Mouse (Mus musculus) embryonic facial prominence, embryonic 14.5 days (tissue): ENCODE data around the gene Aagab. TPM values are rescaled to one million over a fixed set of nuclear protein-coding genes. Genes with fewer than 3 reads are reported as not detected.
A peak's percentile ranks its signal among the peaks of the same experiment; 100 is the strongest.

Experiments
- ATAC-seq: fragments of 200-750 bp; cut with Nextera tagmentation; 2 replicates; pipeline ENCODE4 v1.8.0; 2017; ENCODE audit warnings: low read depth, moderate number of reproducible peaks, moderate TSS enrichment
- DNase-seq: peaks from one replicate; pipeline ENCODE4 v3.0.0-alpha.2; 2015; ENCODE audit warnings: low spot score
- H3K27ac ChIP-seq: fragments of 300-500 bp; sonication (generic); replicated peaks from 2 replicates; pipeline ENCODE4 v1.5.1; 2014; ENCODE audit warnings: low read depth, mild to moderate bottlenecking, low read length, moderate library complexity
- H3K27me3 ChIP-seq: fragments of 300-500 bp; sonication (generic); replicated peaks from 2 replicates; pipeline ENCODE4 v1.6.1; 2014; ENCODE audit warnings: low read length; ENCODE audit not compliant: control insufficient read depth, insufficient read depth
- H3K36me3 ChIP-seq: fragments of 300-500 bp; sonication (generic); 2 replicates; pipeline ENCODE4 v1.6.1; 2014; ENCODE audit warnings: low read length, mixed read lengths; ENCODE audit not compliant: control insufficient read depth, insufficient read depth
- H3K4me1 ChIP-seq: fragments of 300-500 bp; sonication (generic); 2 replicates; pipeline ENCODE4 v1.6.1; 2014; ENCODE audit warnings: antibody characterized with exemption, low read length; ENCODE audit not compliant: control insufficient read depth, insufficient read depth
- H3K4me2 ChIP-seq: fragments of 300-500 bp; sonication (generic); 2 replicates; pipeline ENCODE4 v1.6.1; 2014; ENCODE audit warnings: low read depth, mild to moderate bottlenecking, low read length, moderate library complexity, mixed read lengths
- H3K4me3 ChIP-seq: fragments of 300-500 bp; sonication (generic); 2 replicates; pipeline ENCODE4 v1.5.1; 2014; ENCODE audit warnings: low read depth, mild to moderate bottlenecking, low read length
- H3K9ac ChIP-seq: fragments of 300-500 bp; sonication (generic); 2 replicates; pipeline ENCODE4 v1.6.1; 2014; ENCODE audit warnings: low read depth, mild to moderate bottlenecking, low read length, moderate library complexity, mixed read lengths
- H3K9me3 ChIP-seq: fragments of 300-500 bp; sonication (generic); 2 replicates; pipeline ENCODE4 v1.6.1; 2016; ENCODE audit warnings: low read length; ENCODE audit not compliant: control insufficient read depth
- WGBS: fragments of 180-500 bp; shearing (Covaris S2); extraction: QIAGEN DNeasy Blood & Tissue Kit; methylation state at CpG from one replicate; pipeline ENCODE4 v1.1.7; 2014; 5-methylcytosine and 5-hydroxymethylcytosine counted together
- polyA plus RNA-seq: library from polyadenylated mRNA; unstranded; fragments of >200 nt; fragmentation: Nextera tagmentation; extraction: Ambion mirVana; gene quantifications from 2 replicates; pipeline ENCODE4 v1.2.1, GENCODE M21; 2014

Aagab gene
- polyA plus RNA-seq, 1 experiment from 2014 or later, result 26.2 TPM

DNA sequence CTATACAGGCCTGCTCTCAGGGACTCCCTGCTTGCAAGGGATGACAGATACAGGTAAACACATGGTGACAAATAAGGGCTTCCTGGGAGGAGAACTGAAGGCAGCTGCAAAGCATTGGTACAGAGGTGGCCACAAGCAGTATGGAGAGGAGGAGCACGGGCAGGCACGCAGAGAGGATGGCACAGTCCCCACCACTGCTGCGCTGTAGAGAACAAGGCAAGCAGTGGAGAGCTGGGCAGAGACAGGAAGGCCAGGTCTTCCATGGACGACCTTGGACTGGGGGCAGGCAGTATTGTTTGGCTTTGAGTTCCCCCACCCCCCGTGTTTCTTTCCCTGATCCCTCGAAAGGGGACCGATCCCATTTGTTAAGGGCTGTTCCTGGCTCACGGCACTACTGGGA, 42.6 kb downstream of the Aagab start:
- Histone ChIP-seq H3K36me3 (peaks cover 50% of the 10 kb centered on the region), H3K9me3 (no peaks in the 10 kb centered on the region), H3K27me3 (no peaks in the 10 kb centered on the region), H3K4me1 (peaks cover 12% of the 10 kb centered on the region), H3K27ac (no peak overlapping the region), H3K4me3 (no peak overlapping the region), H3K9ac (no peak overlapping the region), H3K4me2 (no peak overlapping the region)
- 82% methylated on average over 8 of the region's 8 CpGs for WGBS
- no peak for ATAC-seq
- DNase-seq, result no peak

DNA sequence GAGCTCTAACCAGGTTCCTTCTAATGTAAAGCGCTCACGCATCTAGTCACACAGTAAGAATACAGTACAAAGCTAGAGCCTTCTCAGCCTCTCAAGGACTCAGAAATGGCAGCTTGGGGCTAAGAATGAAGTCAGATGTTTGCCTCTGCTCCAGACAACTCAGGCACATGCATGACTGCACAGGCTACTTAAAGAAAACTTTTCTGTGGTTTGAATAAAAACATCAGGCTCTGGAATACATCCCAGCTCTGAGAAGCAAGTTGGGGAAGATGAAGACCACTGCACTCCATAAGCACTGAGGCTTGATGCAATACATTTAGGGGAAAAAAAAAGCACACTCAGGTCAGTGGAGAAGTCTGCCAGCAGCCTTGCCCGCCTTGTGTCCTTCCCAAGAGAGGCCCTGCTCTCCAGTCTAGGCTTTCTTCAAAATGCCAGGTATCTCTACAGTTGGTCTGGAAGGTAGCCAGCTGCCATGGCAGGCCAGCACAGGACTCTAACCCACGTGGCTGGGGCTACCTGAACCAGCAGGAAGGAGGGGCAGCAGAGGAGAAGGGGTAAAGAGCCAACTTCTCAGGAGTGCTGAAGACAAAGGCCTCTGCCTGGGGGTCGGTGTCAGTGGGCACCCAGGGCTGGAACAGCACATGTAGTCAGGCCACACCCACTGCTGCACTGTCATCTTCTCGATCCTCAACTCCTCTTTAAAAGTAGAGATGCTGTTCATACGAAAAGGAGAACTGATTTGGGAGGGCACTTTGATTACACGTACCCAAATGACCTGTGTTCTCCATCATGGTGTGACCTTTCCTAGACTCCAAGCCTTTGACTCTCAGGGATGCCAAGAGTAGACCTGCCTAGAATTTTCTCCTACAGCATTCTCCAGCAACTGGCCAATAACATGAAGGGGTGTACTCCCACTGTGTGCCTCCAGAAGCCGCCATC, 45.4 kb downstream of the Aagab start:
- ATAC-seq (no peak), DNase-seq (peak; percentile 77)
- Histone ChIP-seq H3K4me2 (no peak overlapping the region), H3K4me1 (peaks cover 38% of the 10 kb centered on the region), H3K9me3 (no peaks in the 10 kb centered on the region), H3K27me3 (no peaks in the 10 kb centered on the region), H3K27ac (peak overlapping the region; percentile 61; the same call in 1 of the 2 replicates), H3K9ac (no peak overlapping the region), H3K36me3 (peaks cover 57% of the 10 kb centered on the region), H3K4me3 (no peak overlapping the region)
- 74% methylated on average over 9 of the region's 9 CpGs for WGBS

DNA sequence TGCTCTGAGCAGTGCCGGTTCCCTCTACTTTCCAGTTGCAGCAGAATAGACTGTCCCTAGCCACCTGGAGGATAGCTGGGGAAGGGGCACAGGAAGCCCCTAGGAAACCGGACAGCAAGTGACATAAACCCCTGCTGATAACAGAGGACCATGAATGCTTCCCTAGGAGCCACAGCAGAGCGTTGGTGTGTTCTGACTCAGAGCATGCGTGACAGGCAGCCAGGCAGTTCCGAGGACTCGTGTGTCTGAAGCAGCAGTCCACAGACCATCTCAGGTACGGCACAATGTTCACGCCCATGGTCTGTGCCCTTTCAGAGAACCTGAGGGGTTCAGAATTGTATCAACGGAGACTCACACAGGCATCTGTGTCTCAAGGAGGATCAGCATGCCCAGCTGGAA, 46.1 kb downstream of the Aagab start:
- WGBS, result 83% methylated on average over 9 of the region's 9 CpGs
- Histone ChIP-seq H3K27ac (no peak overlapping the region), H3K4me1 (peaks cover 44% of the 10 kb centered on the region)

DNA sequence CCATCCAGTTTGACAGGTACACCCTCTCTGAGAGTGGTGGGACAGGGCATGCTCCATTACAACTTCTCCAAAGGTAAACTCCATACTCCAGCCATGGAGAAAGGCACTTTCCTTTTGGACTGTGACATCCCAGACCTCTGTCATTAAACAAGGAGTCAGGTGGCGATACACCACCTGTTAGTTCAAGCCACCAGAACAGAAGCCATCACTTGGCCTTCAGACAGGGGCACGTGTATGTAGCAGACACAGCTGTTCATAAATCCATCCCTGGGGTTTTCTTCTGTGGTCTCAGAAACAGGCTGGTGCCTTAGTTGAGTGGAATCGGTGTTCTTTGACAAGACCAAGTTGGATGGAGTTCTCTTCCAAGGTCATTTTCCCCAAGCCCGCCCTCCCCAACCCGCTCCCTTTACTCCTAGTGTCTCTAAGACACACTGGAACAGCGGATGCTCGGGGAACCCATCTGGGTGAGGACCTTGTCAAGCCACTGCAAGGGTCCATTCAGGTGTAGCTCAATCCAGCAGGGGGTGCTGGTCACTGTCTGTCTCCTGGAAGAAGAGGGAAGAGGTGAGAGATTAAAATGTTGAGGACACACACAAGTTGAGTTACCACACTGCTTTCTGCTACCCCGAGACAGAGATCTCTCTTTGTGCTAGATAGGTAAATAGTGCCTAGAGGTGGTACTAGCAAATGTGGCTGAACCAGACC, 47.5 kb downstream of the Aagab start:
- Histone ChIP-seq H3K9me3 (no peaks in the 10 kb centered on the region), H3K4me3 (no peak overlapping the region), H3K27ac (peak overlapping the region; percentile 88), H3K9ac (no peak overlapping the region), H3K36me3 (peaks cover 61% of the 10 kb centered on the region), H3K27me3 (no peaks in the 10 kb centered on the region), H3K4me2 (no peak overlapping the region), H3K4me1 (peaks cover 57% of the 10 kb centered on the region)
- 89% methylated on average over 8 of the region's 8 CpGs for WGBS
- no peak for ATAC-seq
- no peak for DNase-seq

More for the DNA sequence above, 46.1 kb downstream of the Aagab start:
- Histone ChIP-seq H3K4me3 (no peak overlapping the region), H3K9me3 (no peaks in the 10 kb centered on the region), H3K9ac (no peak overlapping the region), H3K36me3 (peaks cover 56% of the 10 kb centered on the region), H3K27me3 (no peaks in the 10 kb centered on the region), H3K4me2 (no peak overlapping the region)
- ATAC-seq, result no peak
- DNase-seq, result no peak

DNA sequence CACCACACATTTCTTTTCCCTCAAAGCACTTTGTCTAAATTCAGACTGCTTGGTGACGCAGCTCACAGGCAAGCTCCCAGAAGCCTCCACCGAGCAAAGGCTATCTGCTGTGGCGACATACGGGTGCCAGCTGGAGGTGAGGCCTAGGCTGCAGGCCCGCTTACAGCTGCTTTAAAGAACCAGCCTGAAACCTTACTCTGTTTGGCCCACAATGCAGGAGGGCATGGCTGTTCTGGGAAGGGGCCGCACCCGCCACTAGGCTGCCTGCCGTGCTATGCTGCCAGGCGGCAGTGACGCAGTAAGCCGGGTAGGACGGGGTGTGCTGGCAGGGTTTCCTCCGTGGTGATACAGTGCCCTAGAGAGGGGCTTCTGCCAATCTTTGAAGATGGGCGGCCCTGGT, 48.4 kb downstream of the Aagab start:
- Histone ChIP-seq H3K4me2 (no peak overlapping the region), H3K9me3 (no peaks in the 10 kb centered on the region), H3K4me1 (peaks cover 66% of the 10 kb centered on the region), H3K4me3 (no peak overlapping the region), H3K27ac (peak overlapping the region; percentile 88), H3K36me3 (peaks cover 64% of the 10 kb centered on the region), H3K27me3 (no peaks in the 10 kb centered on the region), H3K9ac (no peak overlapping the region)
- peak; percentile 45 for ATAC-seq
- WGBS, result 61% methylated on average over 14 of the region's 14 CpGs
- peak; percentile 76 for DNase-seq

DNA sequence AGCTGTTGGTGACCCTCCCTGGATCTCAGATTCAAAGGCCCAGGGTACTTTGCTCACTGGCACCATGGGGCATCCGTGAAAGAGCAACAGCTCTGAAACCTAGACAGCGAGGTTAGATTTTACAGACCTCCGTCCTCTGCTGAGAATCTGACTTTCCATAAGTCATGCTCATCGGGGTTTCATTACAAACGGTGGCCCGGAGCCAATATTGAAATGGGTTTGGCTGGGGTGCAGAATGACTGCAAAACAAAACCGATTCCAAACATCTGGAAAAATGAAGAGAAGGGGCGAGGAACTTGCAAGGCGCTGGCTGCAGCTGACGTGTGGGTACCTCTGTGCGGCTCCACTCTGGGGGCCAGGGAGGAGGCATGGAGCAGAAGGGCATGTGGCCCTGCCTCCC, 49.1 kb downstream of the Aagab start:
- peak overlapping the region; percentile 10; the same call in 1 of the 2 replicates for H3K4me2 ChIP-seq
- no peaks in the 10 kb centered on the region for H3K9me3 ChIP-seq
- H3K9ac ChIP-seq, result no peak overlapping the region
- H3K27me3 ChIP-seq, result no peaks in the 10 kb centered on the region
- peak; percentile 91 for DNase-seq
- peak; percentile 42; the same call in 1 of the 2 replicates for ATAC-seq
- H3K36me3 ChIP-seq, result peaks cover 63% of the 10 kb centered on the region
- H3K27ac ChIP-seq, result peak overlapping the region; percentile 88
- no peak overlapping the region for H3K4me3 ChIP-seq
- peaks cover 71% of the 10 kb centered on the region for H3K4me1 ChIP-seq
- WGBS, result 22% methylated on average over 11 of the region's 11 CpGs

DNA sequence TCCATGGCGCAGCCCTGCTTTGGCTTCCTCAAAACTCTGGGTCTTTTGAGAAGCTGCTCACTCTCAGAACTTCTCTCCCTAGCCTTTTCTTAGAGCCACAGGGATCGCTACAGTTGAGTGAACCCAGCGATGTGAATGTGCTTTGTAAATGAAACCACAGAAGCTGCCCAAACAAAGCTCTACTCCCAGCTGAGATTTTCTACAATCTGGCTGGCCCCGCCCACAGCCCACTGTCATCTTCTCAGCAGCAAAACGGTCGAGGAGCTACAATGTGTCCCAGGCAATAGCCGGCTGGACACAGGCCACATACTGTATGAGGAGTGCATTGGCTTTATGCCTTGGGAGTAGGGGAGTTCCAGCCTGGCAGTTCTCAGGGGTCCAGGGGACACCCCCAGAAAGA, 51.2 kb downstream of the Aagab start:
- 33% methylated on average over 7 of the region's 7 CpGs for WGBS
- Histone ChIP-seq H3K27me3 (no peaks in the 10 kb centered on the region), H3K4me3 (no peak overlapping the region), H3K4me2 (no peak overlapping the region), H3K27ac (0 out of 2 replicates have a peak overlapping the region, but pooled peaks have one; percentile 35), H3K4me1 (peaks cover 66% of the 10 kb centered on the region), H3K9me3 (no peaks in the 10 kb centered on the region), H3K9ac (no peak overlapping the region), H3K36me3 (peaks cover 54% of the 10 kb centered on the region)
- peak; percentile 53 for DNase-seq
- no peak for ATAC-seq

DNA sequence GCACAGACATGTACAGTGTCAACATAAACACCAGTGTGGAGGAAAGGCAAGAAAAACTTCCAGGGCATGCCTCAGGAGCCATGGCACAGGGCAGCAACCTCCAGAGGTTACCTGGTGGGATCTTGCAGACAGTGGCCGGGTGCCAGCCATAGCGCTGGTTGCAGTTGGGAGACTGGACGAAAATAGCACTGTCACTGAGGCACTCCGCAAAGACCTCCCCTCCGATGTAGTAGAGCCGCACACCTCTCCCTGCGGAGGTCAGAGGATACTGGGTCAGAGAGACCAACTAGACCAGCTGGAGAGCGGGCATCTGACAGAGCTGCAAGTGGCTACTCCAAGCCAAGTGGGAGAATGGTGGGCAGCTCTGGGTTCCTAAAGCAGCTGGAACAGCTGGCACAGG, 52.1 kb downstream of the Aagab start:
- Histone ChIP-seq H3K4me2 (no peak overlapping the region), H3K9me3 (no peaks in the 10 kb centered on the region), H3K36me3 (peaks cover 45% of the 10 kb centered on the region), H3K4me3 (no peak overlapping the region), H3K27me3 (no peaks in the 10 kb centered on the region), H3K4me1 (peaks cover 74% of the 10 kb centered on the region), H3K9ac (no peak overlapping the region), H3K27ac (no peak overlapping the region)
- WGBS, result 82% methylated on average over 8 of the region's 8 CpGs
- no peak for DNase-seq
- ATAC-seq, result no peak
